Mouse (Mus musculus): ENCODE results near the gene Pax7.

Gene Pax7

GRCm38 (mm10) chr4:139758512-139759340 lies 74.6 kb downstream of the Pax7 start:
- intact Hi-C loops (cut with DNase I) = no loop called here

- intact Hi-C loops (cut with DNase I) = no loop called here
These were observed 76.4 kb downstream of the Pax7 start for GRCm38 (mm10) chr4:139756931-139757330.

- intact Hi-C loops (cut with DNase I) = no loop called here
These were observed 79.1 kb downstream of the Pax7 start for GRCm38 (mm10) chr4:139754148-139754710.

GRCm38 (mm10) chr4:139750926-139751325 lies 82.4 kb downstream of the Pax7 start:
- intact Hi-C loops (cut with DNase I) = no loop called here

- intact Hi-C loops (cut with DNase I) = no loop called here
These were observed 86.0 kb downstream of the Pax7 start for GRCm38 (mm10) chr4:139747190-139747936.

- intact Hi-C loops (cut with DNase I) = no loop called here
These were observed 87.2 kb downstream of the Pax7 start for GRCm38 (mm10) chr4:139746177-139746576.

GRCm38 (mm10) chr4:139744765-139745395 lies 88.4 kb downstream of the Pax7 start:
- intact Hi-C loops (cut with DNase I) = no loop called here

- intact Hi-C loops (cut with DNase I) = no loop called here
These were observed 89.7 kb downstream of the Pax7 start for GRCm38 (mm10) chr4:139743626-139744025.

GRCm38 (mm10) chr4:139737035-139737434 lies 96.3 kb downstream of the Pax7 start:
- intact Hi-C loops (cut with DNase I) = no loop called here

- intact Hi-C loops (cut with DNase I) = no loop called here
These were observed 106.2 kb downstream of the Pax7 start for GRCm38 (mm10) chr4:139727101-139727500.

- intact Hi-C loops (cut with DNase I) = no loop called here
These were observed 107.9 kb downstream of the Pax7 start for GRCm38 (mm10) chr4:139725421-139725820.

GRCm38 (mm10) chr4:139724296-139724695 lies 109.0 kb downstream of the Pax7 start:
- intact Hi-C loops (cut with DNase I) = no loop called here

- intact Hi-C loops (cut with DNase I) = no loop called here
These were observed 114.3 kb downstream of the Pax7 start for GRCm38 (mm10) chr4:139718978-139719377.

GRCm38 (mm10) chr4:139716477-139717169 lies 116.7 kb downstream of the Pax7 start:
- intact Hi-C loops (cut with DNase I) = no loop called here

- intact Hi-C loops (cut with DNase I) = no loop called here
These were observed 117.9 kb downstream of the Pax7 start for GRCm38 (mm10) chr4:139715241-139715932.

- intact Hi-C loops (cut with DNase I) = no loop called here
These were observed 122.6 kb downstream of the Pax7 start for GRCm38 (mm10) chr4:139710467-139711334.

- intact Hi-C loops (cut with DNase I) = no loop called here
These were observed 127.3 kb downstream of the Pax7 start for GRCm38 (mm10) chr4:139705986-139706385.

GRCm38 (mm10) chr4:139703468-139703867 lies 129.9 kb downstream of the Pax7 start:
- intact Hi-C loops (cut with DNase I) = no loop called here

- intact Hi-C loops (cut with DNase I) = no loop called here
These were observed 130.4 kb downstream of the Pax7 start for GRCm38 (mm10) chr4:139702914-139703313.
